Mouse (Mus musculus) embryonic facial prominence, embryonic 15.5 days (tissue): ENCODE measurements around the gene Tmem221. TPM values are rescaled to one million over a fixed set of nuclear protein-coding genes. Genes with fewer than 3 reads are reported as not detected.

Experiments used
- ATAC-seq: fragments of 200-750 bp; cut with Nextera tagmentation; 2 replicates; pipeline ENCODE4 v1.8.0; 2017; ENCODE audit warnings: low read depth, moderate TSS enrichment; ENCODE audit not compliant: insufficient number of reproducible peaks, low FRiP score, low TSS enrichment
- H3K27ac ChIP-seq: fragments of 300-500 bp; sonication (generic); replicated peaks from 2 replicates; pipeline ENCODE4 v1.5.1; 2015; ENCODE audit warnings: mild to moderate bottlenecking, inconsistent platforms
- H3K27me3 ChIP-seq: fragments of 300-500 bp; sonication (generic); 2 replicates; pipeline ENCODE4 v1.6.1; 2015; ENCODE audit warnings: inconsistent platforms
- H3K36me3 ChIP-seq: fragments of 300-500 bp; sonication (generic); 2 replicates; pipeline ENCODE4 v1.6.1; 2015; ENCODE audit warnings: mild to moderate bottlenecking, inconsistent platforms
- H3K4me1 ChIP-seq: fragments of 300-500 bp; sonication (generic); 2 replicates; pipeline ENCODE4 v1.6.1; 2015; ENCODE audit warnings: inconsistent platforms
- H3K4me2 ChIP-seq: fragments of 300-500 bp; sonication (generic); replicated peaks from 2 replicates; pipeline ENCODE4 v1.6.1; 2015; ENCODE audit warnings: mild to moderate bottlenecking, inconsistent platforms
- H3K4me3 ChIP-seq: fragments of 300-500 bp; sonication (generic); replicated peaks from 2 replicates; pipeline ENCODE4 v1.5.1; 2015; ENCODE audit warnings: mild to moderate bottlenecking, inconsistent platforms
- H3K9ac ChIP-seq: fragments of 300-500 bp; sonication (generic); 2 replicates; pipeline ENCODE4 v1.6.1; 2015; ENCODE audit warnings: inconsistent platforms
- H3K9me3 ChIP-seq: fragments of 300-500 bp; sonication (generic); replicated peaks from 2 replicates; pipeline ENCODE4 v1.6.1; 2016; ENCODE audit warnings: inconsistent platforms
- WGBS: fragments of 180-500 bp; shearing (Covaris S2); methylation state at CpG from one replicate; pipeline ENCODE4 v1.1.7; 2015; 5-methylcytosine and 5-hydroxymethylcytosine counted together
- polyA plus RNA-seq: library from polyadenylated mRNA; unstranded; fragments of >200 nt; fragmentation: Nextera tagmentation; extraction: Ambion mirVana; gene quantifications from 2 replicates; pipeline ENCODE4 v1.2.1, GENCODE M21; 2015

Tmem221 gene
- polyA plus RNA-seq, 1 experiment from 2014 or later: 1.7 TPM

GRCm38 (mm10) chr8:71577856-71578387 lies 19.3 kb upstream of the Tmem221 start:
- Histone ChIP-seq H3K4me1 (peaks cover 19% of the 10 kb centered on the region), H3K27ac (no peak overlapping the region), H3K27me3 (no peaks in the 10 kb centered on the region), H3K36me3 (peaks cover 11% of the 10 kb centered on the region; the same call in 1 of the 2 replicates), H3K9me3 (no peaks in the 10 kb centered on the region), H3K9ac (no peak overlapping the region), H3K4me2 (no peak overlapping the region), H3K4me3 (no peak overlapping the region)
- 62% methylated on average over 4 of the region's 4 CpGs for WGBS
- ATAC-seq: no peak

DNA sequence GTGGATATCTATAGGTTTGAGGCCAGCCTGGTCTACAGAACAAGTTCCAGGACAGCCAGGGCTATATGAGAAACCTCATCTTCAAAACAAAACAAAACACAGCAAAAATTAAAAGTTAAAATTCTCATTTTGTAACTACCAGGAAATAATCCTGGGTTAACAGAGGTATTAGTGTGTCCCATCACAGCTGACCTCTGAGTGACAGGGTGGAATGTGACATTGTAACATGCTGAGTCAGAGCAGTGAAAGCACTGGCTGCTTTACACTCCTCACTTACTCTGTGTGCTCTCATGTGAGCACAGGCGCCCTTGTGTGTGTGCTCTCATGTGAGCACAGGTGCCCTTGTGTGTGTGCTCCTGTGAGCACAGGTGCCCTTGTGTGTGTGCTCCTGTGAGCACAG lies 16.3 kb upstream of the Tmem221 start:
- Histone ChIP-seq H3K9me3 (no peaks in the 10 kb centered on the region), H3K9ac (no peak overlapping the region)
- 72% methylated on average over 1 of the region's 1 CpGs for WGBS

GRCm38 (mm10) chr8:71574426-71574825 lies 15.8 kb upstream of the Tmem221 start:
- WGBS: 58% methylated on average over 7 of the region's 7 CpGs

More for the DNA sequence above, 16.3 kb upstream of the Tmem221 start:
- no peak for ATAC-seq
- Histone ChIP-seq H3K4me3 (no peak overlapping the region), H3K27ac (no peak overlapping the region), H3K4me2 (no peak overlapping the region), H3K4me1 (peaks cover 27% of the 10 kb centered on the region), H3K36me3 (no peaks in the 10 kb centered on the region), H3K27me3 (no peaks in the 10 kb centered on the region)

DNA sequence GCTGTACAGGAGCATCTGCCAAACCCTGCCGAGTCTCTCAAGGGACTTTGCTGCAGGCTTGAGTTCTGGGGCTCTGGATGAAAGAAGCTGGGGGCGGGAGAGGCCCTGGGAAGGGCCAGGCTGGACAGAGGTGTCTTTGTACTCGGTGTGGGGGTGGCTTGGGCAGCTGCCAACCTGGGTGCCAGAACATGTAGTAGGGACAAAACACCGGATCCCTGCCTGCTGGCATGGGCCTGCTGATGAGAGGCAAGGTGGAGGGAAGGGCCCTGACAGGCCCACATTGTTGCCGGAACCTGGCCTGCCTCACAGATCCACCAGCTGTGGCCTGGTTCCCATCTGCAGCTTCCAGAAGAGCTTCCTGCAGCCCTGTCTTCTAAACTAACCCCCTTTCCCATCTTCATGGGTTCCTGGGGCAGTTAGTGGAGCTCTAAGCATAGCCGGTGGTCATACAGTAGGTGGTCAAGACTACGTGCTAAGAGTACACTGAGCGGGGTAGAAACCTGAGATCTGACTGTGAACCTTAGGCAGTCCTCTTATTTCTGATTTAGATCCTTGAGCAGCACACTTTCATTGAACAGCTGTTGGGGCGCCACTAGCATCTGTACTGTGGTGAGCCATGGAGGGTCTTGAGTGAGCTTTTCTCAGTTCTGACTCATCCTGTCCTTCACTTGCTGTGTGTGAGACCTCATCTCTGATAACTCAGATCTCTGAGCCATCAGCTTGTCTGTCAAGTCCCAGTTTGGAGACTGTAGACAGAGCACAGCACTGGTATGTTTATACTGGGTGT lies 14.4 kb upstream of the Tmem221 start:
- ATAC-seq: no peak
- no peak overlapping the region for H3K9ac ChIP-seq
- H3K4me3 ChIP-seq: no peak overlapping the region
- no peaks in the 10 kb centered on the region for H3K27me3 ChIP-seq
- peak overlapping the region; percentile 14; the same call in 1 of the 2 replicates for H3K27ac ChIP-seq
- peaks cover 33% of the 10 kb centered on the region for H3K4me1 ChIP-seq
- no peaks in the 10 kb centered on the region for H3K9me3 ChIP-seq
- 0 out of 2 replicates have a peak overlapping the region, but pooled peaks have one; percentile 6 for H3K4me2 ChIP-seq
- WGBS: 62% methylated on average over 9 of the region's 9 CpGs
- no peaks in the 10 kb centered on the region for H3K36me3 ChIP-seq

More at GRCm38 (mm10) chr8:71574426-71574825, 15.8 kb upstream of the Tmem221 start:
- Histone ChIP-seq H3K9me3 (no peaks in the 10 kb centered on the region), H3K27me3 (no peaks in the 10 kb centered on the region), H3K4me1 (peaks cover 23% of the 10 kb centered on the region), H3K9ac (no peak overlapping the region), H3K4me2 (no peak overlapping the region), H3K27ac (no peak overlapping the region), H3K4me3 (no peak overlapping the region), H3K36me3 (no peaks in the 10 kb centered on the region)
- no peak for ATAC-seq

DNA sequence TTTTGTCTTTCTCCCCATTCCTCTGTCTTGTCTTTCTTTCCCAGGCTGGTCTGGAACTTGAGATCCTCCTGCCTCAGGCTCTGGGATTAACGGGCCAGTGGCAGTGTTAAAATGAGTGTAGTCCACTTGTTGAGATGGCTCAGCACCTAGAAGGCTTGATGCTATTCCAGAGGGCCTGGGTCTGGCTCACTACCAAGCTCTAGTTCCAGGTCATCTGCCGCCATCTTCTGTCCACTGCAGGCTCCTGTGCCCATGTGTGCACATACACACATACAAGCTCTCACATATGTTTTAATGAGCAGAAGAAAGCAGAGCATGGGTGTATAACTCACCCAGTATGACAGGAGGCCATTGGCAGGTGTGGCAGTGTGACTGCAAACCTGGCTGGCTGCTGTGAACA lies 13.4 kb upstream of the Tmem221 start:
- no peaks in the 10 kb centered on the region for H3K9me3 ChIP-seq
- ATAC-seq: no peak
- H3K4me3 ChIP-seq: no peak overlapping the region
- no peak overlapping the region for H3K4me2 ChIP-seq
- H3K4me1 ChIP-seq: peaks cover 33% of the 10 kb centered on the region
- no peak overlapping the region for H3K9ac ChIP-seq
- H3K27me3 ChIP-seq: 0 out of 2 replicates have a peak, but pooled peaks cover 3% of the 10 kb centered on the region
- no peaks in the 10 kb centered on the region for H3K36me3 ChIP-seq
- H3K27ac ChIP-seq: no peak overlapping the region
- WGBS: 83% methylated on average over 2 of the region's 2 CpGs

DNA sequence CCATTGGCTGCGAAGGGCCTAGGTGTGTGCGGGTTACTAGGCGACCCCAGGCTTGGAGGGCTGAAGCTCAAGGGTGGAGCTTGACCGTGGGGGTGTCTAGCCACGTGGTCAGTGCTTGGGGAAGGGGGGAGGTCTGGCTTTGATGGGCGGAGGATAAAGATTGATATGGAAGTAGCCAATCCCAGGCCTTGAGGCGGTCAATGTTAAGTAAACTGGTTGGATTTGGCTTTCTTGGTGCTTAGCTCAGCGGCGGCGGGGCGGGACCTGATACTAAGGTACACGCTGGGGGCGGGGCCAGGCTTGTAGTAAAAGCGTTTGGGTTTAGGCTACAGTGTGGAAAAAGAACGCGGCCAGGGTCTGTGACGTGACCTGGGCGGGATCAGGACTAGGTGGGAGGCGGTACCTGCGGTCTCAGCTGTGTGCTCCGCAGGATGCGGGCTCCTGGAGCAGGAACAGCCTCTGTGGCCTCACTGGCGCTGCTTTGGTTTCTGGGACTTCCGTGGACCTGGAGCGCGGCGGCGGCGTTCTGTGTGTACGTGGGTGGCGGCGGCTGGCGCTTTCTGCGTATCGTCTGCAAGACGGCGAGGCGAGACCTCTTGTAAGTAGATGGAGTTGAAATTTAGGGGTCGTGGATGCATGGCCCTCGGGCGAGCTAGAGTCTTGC lies 11.8 kb upstream of the Tmem221 start:
- Histone ChIP-seq H3K27ac (peak overlapping the region; percentile 93), H3K4me2 (peak overlapping the region; percentile 85), H3K9me3 (no peaks in the 10 kb centered on the region), H3K4me3 (peak overlapping the region; percentile 64), H3K4me1 (peaks cover 33% of the 10 kb centered on the region), H3K27me3 (0 out of 2 replicates have a peak, but pooled peaks cover 3% of the 10 kb centered on the region), H3K36me3 (no peaks in the 10 kb centered on the region), H3K9ac (peak overlapping the region; percentile 42)
- under 1% methylated on average over 41 of the region's 41 CpGs for WGBS
- ATAC-seq: peak; percentile 91

DNA sequence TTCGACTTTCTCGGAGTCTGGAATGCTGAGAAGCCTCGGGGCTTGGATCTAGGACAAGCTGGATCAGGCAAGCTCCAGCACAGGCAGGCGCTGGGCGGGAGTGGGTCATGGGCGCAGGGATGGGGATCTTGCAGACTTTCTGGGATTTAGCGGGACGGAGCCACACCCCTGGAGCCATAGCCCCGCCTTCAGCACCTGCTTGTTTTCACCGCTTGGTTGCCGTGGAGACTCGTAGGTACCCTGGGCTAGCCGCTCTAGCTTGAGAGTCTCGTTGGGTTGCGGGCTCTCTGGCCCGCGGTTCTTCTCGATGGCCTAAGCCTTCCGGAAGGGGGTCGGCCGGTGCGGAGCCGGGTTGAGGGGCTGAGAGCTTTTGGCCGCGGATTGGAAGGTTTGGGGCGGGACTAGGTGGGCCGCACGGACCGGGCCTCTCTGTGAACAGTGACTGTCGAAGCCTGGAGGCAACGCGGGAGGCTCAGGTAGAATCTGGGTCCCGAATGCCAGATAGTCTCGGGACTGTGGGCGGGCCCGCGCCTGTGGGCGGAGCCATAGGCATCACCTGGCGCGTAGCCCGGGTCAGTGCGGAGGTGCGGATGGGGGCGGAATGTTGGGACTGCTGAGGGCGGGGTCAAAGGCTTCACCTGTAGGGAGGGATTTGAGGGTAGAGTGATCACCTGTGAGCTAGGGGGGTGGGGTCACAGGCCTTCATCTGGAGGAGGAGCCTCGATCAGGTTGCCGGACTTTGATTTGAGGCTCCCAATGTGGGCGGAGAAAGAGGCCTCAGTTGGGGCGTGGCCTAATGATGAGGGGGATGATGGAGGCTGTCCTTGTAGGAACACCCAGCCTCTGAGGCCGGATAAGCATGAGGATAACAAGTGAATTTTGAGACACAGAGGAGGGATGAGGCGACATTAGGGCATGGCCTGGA lies 11.0 kb upstream of the Tmem221 start:
- Histone ChIP-seq H3K27ac (peak overlapping the region; percentile 93), H3K4me1 (peaks cover 33% of the 10 kb centered on the region), H3K27me3 (0 out of 2 replicates have a peak, but pooled peaks cover 3% of the 10 kb centered on the region), H3K36me3 (no peaks in the 10 kb centered on the region), H3K4me2 (peak overlapping the region; percentile 85), H3K4me3 (peak overlapping the region; percentile 64), H3K9me3 (no peaks in the 10 kb centered on the region), H3K9ac (peak overlapping the region; percentile 39)
- peak; percentile 81 for ATAC-seq
- WGBS: under 1% methylated on average over 51 of the region's 51 CpGs

DNA sequence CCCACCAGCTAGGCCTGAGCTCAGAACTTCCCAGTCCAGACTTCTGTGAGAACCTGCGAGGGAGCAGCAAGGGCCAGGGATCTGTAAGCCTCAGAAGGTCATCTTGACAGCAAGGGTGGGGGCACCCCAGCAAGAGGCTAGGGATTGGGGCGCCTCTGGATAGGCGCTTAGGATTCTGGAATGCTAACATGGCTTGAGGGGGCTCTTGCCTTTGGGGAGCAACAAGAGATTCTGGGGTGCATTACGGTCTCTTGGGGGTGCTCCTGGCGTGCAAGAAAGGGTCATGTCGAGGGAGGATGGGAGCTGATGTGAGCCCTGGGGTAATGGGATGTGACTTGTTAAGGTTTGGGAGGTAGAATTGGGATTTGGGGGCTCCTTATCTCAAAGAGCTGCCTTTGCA lies 10.3 kb upstream of the Tmem221 start:
- H3K4me2 ChIP-seq: peak overlapping the region; percentile 85
- 15% methylated on average over 6 of the region's 6 CpGs for WGBS
- H3K9ac ChIP-seq: peak overlapping the region; percentile 39; the same call in 1 of the 2 replicates
- ATAC-seq: no peak
- H3K27me3 ChIP-seq: 0 out of 2 replicates have a peak, but pooled peaks cover 3% of the 10 kb centered on the region
- peak overlapping the region; percentile 64 for H3K4me3 ChIP-seq
- H3K9me3 ChIP-seq: 0 out of 2 replicates have a peak, but pooled peaks cover 5% of the 10 kb centered on the region
- peak overlapping the region; percentile 93 for H3K27ac ChIP-seq
- no peaks in the 10 kb centered on the region for H3K36me3 ChIP-seq
- peaks cover 27% of the 10 kb centered on the region for H3K4me1 ChIP-seq

GRCm38 (mm10) chr8:71568387-71568937 lies 9.8 kb upstream of the Tmem221 start, which contains the start of gene Slc27a1:
Slc27a1 (plus strand) TSS chr8:71568882.
- 10% methylated on average over 13 of the region's 13 CpGs for WGBS
- H3K27me3 ChIP-seq: 0 out of 2 replicates have a peak, but pooled peaks cover 3% of the 10 kb centered on the region
- no peak for ATAC-seq

DNA sequence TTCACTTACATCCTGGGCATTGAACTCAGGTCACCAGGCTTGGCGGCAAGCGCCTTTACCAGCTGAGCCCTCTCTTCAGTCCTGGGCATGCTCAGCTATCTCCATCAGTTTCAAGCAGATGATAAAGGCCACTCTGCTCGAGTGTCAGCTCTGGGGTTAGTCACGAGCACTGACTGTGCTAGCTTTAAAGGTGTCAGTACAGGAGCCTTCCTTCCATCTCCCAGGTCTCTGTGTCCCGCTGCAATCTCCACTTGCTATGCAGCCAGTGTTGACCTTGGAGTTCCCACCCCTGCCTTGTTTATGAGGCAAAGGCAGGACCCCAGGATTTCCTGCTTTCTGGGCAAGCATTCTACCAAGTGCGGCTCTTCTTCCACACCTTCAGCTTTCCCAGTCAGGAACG lies 8.9 kb upstream of the Tmem221 start:
- Histone ChIP-seq H3K36me3 (no peaks in the 10 kb centered on the region), H3K27ac (no peak overlapping the region), H3K4me3 (no peak overlapping the region), H3K4me2 (no peak overlapping the region), H3K9ac (no peak overlapping the region), H3K9me3 (0 out of 2 replicates have a peak, but pooled peaks cover 5% of the 10 kb centered on the region), H3K4me1 (peaks cover 29% of the 10 kb centered on the region), H3K27me3 (peaks cover 10% of the 10 kb centered on the region)
- no peak for ATAC-seq
- 75% methylated on average over 7 of the region's 7 CpGs for WGBS

More at GRCm38 (mm10) chr8:71568387-71568937, 9.8 kb upstream of the Tmem221 start, which contains the start of gene Slc27a1:
- Histone ChIP-seq H3K27ac (peak within 1 kb of the TSS; percentile 93), H3K36me3 (no peaks in the 10 kb centered on the region), H3K9ac (peak within 1 kb of the TSS; percentile 39), H3K4me2 (peak within 1 kb of the TSS; percentile 85), H3K4me3 (peak within 1 kb of the TSS; percentile 64), H3K4me1 (peaks cover 27% of the 10 kb centered on the region), H3K9me3 (0 out of 2 replicates have a peak, but pooled peaks cover 5% of the 10 kb centered on the region)
